Mouse (Mus musculus) adrenal gland, postnatal 36 days (tissue): ENCODE data around the gene Timp4. TPM values are rescaled to one million over a fixed set of nuclear protein-coding genes. Genes with fewer than 3 reads are reported as not detected.
"Not testable (repeated sequence)": the region's sequence is repeated elsewhere in the genome, so short reads cannot be mapped to it uniquely, and the experiment has no call there.

Source experiments
- DNase-seq, 2 experiments: peaks; one replicate each; pipeline ENCODE4 v3.0.0; 2021; ENCODE audit warnings: mixed read lengths in 1 of 2
- total RNA-seq, 2 experiments: library from RNA; stranded (reverse); gene quantifications; 2 replicates each; pipeline ENCODE4 v1.2.3; 2021

Timp4 gene
- total RNA-seq, 2 experiments from 2014 or later: 3.9 to 7.5 TPM

GRCm38 (mm10) chr6:115255171-115255570 lies 3.2 kb upstream of the Timp4 start:
- DNase-seq: peak in 1 of 2 experiments; percentile 20

GRCm38 (mm10) chr6:115251531-115251985 lies 447 bp downstream of the Timp4 start:
- peak; percentile 30 to 32 for DNase-seq

GRCm38 (mm10) chr6:115245500-115246058 lies 6.4 kb downstream of the Timp4 start:
- DNase-seq: no peak

DNA sequence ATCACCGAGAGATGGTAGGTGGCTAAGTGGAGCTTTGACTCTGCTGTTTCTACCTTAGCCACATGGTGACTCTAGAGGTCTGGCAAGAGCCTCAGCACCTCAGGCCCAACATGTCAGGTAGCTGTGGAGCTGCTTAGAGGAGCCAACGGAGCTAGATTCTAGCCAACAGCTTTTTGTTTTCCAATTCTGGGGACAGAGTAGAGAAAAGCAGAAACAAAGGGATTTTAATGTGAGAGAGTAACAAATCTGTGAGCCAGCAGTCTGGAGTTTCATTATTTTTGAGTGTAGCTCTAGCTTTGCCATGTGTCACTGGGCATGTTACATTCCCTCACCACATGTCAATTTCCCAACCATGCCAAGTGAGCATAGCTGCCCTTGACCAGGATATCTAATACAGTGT lies 7.8 kb downstream of the Timp4 start:
- DNase-seq: no peak

- no peak for DNase-seq
Observed at GRCm38 (mm10) chr6:115241939-115242338, 10.1 kb downstream of the Timp4 start.

DNA sequence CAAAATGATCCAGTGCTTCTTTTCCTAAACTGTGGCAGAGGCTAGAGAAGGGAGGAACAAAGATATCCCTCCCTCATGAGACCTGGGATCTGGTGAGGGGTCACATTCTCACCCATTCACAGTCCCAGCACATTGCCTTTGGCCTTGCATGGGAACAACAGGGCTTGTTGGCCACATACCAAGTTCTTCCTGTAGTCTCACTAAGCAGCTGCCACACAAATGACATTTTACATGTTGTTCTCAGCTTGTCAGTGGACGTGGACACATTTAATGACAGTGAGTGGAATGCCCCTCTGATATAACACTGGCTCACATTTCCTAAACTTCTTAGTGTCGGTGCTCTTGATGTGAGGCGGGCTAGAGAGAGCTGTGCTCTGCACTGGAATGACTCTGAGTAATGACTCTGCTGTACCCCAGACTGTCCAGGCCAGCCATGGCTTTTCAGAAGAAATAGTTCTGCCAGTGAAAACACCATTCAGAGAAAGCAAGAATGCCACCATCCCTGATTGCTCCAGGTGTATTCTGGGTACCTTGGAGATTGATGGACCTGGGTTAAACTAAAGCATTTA lies 10.8 kb downstream of the Timp4 start:
- no peak for DNase-seq

DNA sequence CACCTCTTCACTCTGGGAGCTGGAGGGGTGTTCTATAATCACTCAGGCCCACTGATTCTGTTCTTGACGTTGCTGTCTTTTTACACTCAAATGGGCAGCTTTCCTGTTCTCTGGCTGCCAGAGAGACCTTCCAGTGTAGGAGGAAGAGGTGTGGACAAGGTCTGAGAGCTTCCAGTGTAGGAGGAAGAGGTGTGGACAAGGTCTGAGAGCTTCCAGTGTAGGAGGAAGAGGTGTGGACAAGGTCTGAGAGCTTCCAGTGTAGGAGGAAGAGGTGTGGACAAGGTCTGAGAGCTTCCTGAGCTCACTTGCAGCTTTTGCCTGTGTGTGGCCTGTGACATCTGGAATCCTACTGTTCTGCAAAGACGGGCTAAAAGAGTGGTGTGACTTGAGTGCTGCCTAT lies 11.6 kb downstream of the Timp4 start:
- not testable (repeated sequence) for DNase-seq

DNA sequence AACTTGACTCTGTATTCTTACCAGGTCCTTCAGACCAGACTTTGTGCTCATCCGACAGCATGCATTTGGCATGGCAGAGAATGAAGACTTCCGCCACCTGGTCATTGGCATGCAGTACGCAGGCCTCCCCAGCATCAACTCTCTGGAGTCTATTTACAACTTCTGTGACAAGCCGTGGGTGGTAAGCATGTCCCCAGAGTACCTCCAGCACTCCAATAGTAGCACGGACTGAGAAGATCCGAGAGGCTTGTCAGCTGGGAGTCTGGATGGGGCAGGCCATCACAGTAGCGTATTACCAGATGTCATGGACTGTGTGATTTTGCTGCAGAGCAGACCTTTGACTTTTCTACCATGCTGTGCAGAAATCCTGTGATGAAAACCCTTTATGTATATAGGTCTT lies 12.7 kb downstream of the Timp4 start:
- no peak for DNase-seq

DNA sequence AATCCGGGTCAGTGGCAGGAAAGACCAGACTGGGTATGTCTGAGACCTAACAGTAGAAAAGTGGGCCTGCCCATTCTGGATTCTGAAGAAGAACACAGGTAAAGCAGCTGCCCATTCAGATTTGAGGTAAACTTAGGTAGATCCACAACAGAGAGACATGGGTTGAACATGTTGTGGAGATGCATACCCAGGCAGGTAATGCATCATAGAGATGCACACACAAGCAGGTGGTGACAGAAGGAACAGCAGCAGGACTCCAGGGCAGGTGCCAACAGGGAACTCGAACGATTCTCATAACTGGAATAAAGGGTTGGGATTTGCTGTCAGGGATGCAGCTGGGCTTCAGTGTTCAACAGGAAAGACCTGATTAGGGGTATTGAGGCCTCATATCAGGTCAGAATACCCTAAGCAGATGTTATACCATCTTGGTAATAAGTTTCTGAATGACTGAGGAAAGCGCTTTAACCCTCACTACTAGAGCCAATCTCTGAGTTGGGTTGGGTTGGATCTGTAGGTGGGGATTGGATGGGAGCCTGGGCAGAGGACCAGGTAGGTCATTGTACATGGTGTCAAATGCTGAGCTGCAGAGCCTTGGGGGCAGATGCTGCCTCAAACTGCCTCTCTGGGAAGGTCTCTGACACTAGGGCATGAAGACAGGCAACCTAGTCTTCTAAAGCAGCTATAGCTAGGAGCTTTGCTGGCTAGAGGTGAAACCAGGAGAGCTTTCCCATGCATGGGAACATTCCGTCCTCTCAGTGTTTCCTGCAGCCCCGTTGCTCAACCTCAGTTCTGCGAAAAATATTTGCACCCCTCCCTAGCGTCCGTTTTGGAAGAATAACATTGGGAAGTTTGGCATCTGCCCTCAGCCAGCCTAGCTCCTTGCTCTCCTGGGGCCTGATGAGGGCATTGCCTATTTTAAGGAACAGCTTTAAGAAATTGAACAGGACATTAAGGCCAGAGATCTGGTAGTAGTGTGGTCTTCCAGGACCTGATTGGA lies 13.7 kb downstream of the Timp4 start:
- DNase-seq: peak in 1 of 2 experiments; percentile 34

GRCm38 (mm10) chr6:115232562-115232961 lies 19.4 kb downstream of the Timp4 start:
- no peak for DNase-seq

- no peak for DNase-seq
Observed at GRCm38 (mm10) chr6:115231836-115232235, 20.2 kb downstream of the Timp4 start.

- DNase-seq: no peak
Observed at GRCm38 (mm10) chr6:115230557-115230956, 21.4 kb downstream of the Timp4 start.

DNA sequence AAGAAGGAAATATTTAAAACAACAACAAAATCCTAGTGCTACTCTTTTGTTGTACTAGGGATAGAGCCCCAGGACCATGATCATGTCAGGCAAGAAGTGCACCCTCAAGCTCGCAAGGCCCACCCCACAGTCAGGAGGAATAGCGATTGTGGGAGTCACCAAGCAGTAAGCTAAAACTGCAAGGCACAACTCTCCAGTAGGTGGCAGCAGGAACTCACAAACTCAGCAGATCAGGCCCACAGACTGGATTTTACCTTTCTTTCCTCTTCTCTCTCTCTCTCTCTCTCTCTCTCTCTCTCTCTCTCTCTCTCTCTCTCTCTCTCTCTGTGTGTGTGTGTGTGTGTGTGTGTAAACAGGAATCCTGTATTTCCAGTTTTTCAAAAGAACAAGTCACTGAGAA lies 24.5 kb downstream of the Timp4 start:
- peak; percentile 74 to 80 for DNase-seq

DNA sequence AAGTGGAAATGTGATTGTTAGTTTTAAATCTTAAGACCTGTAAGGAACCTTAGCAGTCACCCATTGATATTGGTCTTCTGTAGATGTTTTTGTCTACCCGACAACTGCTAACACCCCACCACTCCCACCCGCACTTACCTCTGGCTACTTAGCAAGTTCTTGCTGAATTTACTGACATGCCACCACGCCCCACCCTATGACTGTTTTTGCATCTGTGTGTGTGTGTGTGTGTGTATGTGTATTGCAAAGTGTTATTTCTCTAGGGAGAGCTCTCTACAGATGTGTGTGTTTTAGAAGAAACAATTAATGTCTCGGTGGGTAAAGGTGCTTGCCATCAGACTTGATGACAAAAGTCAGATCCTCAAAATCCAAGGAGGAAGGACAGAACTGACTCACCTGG lies 25.0 kb downstream of the Timp4 start, which contains the start of gene Gm17482:
Gm17482 (plus strand) TSS at position 301 of the 400 bp plus-strand sequence.
- DNase-seq: no peak

DNA sequence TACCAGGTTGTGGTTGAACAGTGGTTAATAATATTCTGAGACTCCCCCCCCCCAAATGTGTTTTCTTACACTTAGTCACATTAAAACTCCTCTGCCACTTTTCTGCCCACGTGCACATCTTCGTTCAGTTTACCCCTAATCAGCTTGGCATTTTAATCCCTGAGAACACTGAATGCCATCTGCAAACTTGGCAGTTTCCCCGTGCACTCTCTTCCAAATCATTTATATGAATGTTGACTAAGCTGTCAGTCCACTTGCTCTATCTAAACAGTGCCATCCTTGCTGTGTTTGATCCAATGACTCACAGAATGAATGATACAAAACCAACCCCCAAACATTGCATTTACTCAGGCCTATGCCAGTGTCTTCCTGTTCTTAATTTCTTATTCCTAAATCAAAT lies 26.5 kb downstream of the Timp4 start:
- peak; percentile 41 to 46 for DNase-seq

DNA sequence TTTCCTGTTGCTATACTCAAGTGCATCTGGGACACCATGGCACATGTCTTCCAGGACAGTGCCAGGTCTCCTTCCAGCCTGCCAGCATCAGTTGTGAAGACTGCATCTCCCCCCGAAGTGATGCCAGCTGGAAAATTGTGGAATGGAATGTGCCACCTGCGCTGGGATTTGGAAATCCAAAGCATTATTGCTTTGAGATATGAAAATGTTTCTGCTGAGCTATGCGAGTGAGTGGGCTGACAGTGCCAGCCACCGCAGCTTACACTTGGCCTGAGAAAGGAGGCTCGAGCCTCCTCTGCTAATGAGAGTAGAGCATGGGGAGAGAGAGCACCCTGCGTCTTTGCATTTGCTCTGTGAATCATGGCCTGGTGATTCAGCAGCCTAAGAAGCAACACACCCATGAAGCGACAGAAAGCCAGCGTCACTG lies 30.8 kb downstream of the Timp4 start:
- DNase-seq: no peak

DNA sequence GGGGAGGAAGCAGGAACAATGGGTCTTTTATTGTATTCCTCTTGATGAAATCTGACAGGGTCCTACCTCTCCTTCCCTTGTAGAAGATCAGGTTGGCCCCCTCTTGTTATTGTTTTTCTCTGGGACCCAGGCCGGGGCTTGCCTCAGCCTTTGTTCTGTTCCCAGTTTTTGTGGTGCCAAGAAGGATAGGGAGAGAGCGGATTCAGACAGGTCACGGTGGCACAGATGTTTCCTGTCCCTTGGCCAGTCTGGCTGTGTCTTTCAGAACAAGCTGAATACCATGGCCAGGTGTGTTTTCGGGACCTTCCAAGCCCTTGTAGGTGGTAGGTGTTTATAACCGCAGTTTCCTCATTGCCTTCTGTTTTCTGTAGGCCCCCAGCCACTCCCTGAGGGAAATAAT lies 38.9 kb downstream of the Timp4 start:
- DNase-seq: no peak

DNA sequence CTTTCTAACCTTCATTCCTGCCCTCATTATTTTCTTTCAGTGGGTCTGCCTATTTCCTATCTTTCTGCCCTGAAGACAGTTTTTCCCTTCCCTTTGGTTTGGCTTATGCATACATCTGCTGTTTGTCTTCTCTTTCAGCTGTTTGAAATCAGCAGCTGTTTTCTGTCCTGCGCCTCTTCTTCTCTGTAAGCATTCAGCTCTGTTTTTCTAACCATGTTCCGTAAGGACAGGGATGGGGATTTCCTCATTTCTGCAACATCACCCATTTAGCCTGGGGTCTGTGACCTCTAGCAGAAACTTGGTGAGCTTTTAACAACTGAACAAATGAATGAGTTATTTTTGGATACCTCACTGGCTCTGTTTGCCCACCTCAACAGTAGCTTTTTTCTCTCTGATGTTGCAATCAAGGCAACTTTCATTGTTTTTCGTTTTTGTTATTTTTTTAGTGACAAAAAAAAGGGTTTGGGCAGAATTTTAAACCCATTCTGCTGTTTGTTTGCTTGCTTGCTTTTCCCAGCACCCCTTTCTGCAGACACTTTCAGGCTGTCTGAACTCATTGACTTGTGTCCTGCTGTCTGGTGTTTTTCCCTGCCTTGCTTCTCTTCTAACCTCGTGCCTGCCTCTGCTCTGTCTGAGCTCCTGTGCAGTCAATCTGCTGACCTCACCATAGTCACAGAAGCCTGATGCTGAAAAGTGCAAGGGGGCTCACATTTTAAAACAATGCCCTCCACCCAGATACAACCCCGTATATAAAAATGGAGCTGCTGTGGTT lies 39.7 kb downstream of the Timp4 start:
- no peak for DNase-seq

DNA sequence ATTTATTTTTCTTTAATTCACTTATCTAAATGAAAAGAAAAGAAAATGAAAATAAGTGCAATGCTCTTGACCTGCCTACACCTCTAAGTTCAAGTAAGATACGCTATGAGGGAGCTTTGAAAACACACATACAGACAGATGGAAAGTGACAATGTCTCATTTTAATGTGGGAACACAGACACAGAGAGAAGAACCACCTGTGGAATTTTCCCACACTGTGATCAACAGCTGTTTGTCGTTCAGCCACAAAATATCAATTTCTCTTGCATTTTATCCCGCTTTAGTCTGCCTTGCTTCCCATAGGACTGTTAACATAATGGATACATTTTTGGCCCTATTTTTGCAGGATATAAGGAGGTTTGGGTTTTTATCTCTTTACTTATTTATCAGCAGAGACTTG lies 41.2 kb downstream of the Timp4 start:
- DNase-seq: no peak

DNA sequence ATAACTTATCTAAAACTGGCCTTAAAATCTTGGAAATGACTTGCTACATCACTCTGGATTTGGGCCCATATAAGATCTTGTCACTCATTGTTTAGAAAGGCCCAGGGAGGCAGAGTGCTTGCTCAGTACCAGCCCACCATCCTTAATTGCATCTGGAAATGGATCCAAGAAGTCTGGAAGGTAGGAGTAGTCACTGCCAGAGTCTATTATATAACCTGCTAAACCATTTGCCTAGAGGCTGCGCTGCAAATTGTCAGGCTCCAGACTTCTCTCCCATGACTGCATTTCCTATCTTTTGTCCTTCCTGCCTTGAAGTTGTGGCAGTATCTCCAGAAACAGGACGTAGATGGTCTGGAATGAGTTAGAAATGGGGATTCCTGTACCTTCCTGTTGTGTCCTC lies 41.8 kb downstream of the Timp4 start:
- no peak for DNase-seq

- no peak for DNase-seq
Observed at GRCm38 (mm10) chr6:115203029-115203428, 49.0 kb downstream of the Timp4 start.

- DNase-seq: no peak
Observed at GRCm38 (mm10) chr6:115200753-115201152, 51.3 kb downstream of the Timp4 start.
